Mouse (Mus musculus): ENCODE measurements at regions not wholly inside any gene's neighbourhood (a gene's known extent, or its start where the extent isn't known, plus 50 kb on each side); places are given as distances from the start of the nearest gene placed in this dataset.

DNA sequence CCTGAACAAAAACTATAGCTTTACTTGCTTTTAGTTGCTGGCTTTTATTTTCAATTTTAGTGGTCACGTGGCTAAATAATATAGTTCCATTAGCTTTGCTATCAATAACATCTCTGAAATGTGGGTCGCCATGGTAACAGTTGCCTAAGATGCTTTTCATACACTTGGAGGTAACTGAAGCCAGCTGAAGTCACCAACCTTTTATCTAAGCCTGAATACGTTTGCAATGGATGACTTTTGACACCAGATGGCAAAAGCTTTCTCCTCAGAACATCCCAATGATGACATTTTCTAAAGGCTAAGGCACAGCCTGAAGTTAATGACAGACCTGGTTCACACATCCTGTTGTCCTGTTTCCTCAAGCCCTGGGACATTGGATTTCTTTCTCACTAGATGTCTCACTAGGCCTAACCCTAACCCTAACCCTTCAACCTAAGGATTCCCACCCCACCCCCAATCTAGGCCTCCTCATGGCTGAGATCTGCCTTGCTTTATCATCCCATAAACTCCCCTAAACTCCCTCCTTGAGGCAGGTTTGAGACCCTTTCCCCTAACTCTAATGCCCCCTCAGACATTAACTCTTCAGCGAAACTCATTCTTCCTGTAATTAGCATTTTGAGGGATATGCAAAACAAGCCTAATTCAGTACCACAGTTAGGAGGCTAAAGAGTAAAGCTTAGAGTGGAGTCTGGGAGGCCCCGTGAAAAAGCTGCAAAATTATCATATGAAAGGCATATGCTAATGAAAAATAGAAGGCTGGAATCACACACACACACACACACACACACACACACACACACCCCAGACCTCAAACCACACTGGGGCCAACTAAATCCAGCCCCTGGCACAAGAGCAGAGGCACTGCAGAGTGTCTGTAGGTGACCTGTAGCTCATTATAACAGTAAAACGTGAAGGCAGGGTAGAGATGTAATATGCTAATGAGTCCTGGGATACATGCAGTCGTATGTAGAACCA lies 80.1 kb upstream of the H2afz start:
- TF ChIP-seq POLR2A (IDR thresholded peaks at IDR 0.05; ENCODE audit: insufficient read depth, low read depth, low read length) (no peak), CTCF (IDR thresholded peaks at IDR 0.05; ENCODE audit: insufficient read depth, low read depth, low read length) (no peak)
